Mouse (Mus musculus): ENCODE data around the gene Tgoln1. TPM values are rescaled to one million over a fixed set of nuclear protein-coding genes. Genes with fewer than 3 reads are reported as not detected.

The Tgoln1 gene
- polyA plus RNA-seq (2015; fragmentation: Nextera tagmentation; extraction: Ambion mirVana): 22.7 and 24.4 TPM in 2 replicates

GRCm38 (mm10) chr6:72616643-72617288, at the start of gene Tgoln1:
Tgoln1 (minus strand) TSS chr6:72617000.
- peaks cover 24% of the 10 kb centered on the region for H3K4me1 ChIP-seq (replicated peaks)
- peaks cover 5% of the 10 kb centered on the region for H3K36me3 ChIP-seq
- peak within 1 kb of the TSS; percentile 88 for H3K4me2 ChIP-seq
- peak within 1 kb of the TSS; percentile 89 for H3K27ac ChIP-seq
- peak within 1 kb of the TSS; percentile 87 for H3K4me3 ChIP-seq
- H3K27me3 ChIP-seq: no peaks in the 10 kb centered on the region
- WGBS: under 1% methylated on average over 41 of the region's 41 CpGs
- H3K9me3 ChIP-seq (replicated peaks): no peaks in the 10 kb centered on the region
- ATAC-seq (replicated peaks; ENCODE audit: insufficient number of reproducible peaks, insufficient read depth, low FRiP score, low read depth): peak; percentile 97
- H3K9ac ChIP-seq: peak within 1 kb of the TSS; percentile 80

- Histone ChIP-seq H3K27ac (peak overlapping the region; percentile 75), H3K4me2 (peak overlapping the region; percentile 37)
Observed at GRCm38 (mm10) chr6:72664290-72664689, 47.5 kb upstream of the Tgoln1 start.

GRCm38 (mm10) chr6:72663000-72663399, 46.2 kb upstream of the Tgoln1 start:
- Histone ChIP-seq H3K4me2 (no peak overlapping the region), H3K27ac (peak overlapping the region; percentile 75), H3K9me3 (replicated peaks) (no peaks in the 10 kb centered on the region), H3K4me1 (replicated peaks) (peaks cover 56% of the 10 kb centered on the region), H3K4me3 (no peak overlapping the region), H3K27me3 (no peaks in the 10 kb centered on the region), H3K36me3 (no peaks in the 10 kb centered on the region), H3K9ac (no peak overlapping the region)
- WGBS: 4% methylated on average over 1 of the region's 1 CpGs
- peak; percentile 45; the same call in 1 of the 2 replicates for ATAC-seq (replicated peaks; ENCODE audit: insufficient number of reproducible peaks, insufficient read depth, low FRiP score, low read depth)

More at GRCm38 (mm10) chr6:72664290-72664689, 47.5 kb upstream of the Tgoln1 start:
- WGBS: 16% methylated on average over 8 of the region's 8 CpGs
- no peak for ATAC-seq (replicated peaks; ENCODE audit: insufficient number of reproducible peaks, insufficient read depth, low FRiP score, low read depth)
- Histone ChIP-seq H3K36me3 (no peaks in the 10 kb centered on the region), H3K4me1 (replicated peaks) (peaks cover 55% of the 10 kb centered on the region), H3K9ac (no peak overlapping the region), H3K27me3 (no peaks in the 10 kb centered on the region), H3K9me3 (replicated peaks) (no peaks in the 10 kb centered on the region), H3K4me3 (no peak overlapping the region)

GRCm38 (mm10) chr6:72660391-72660720, 43.6 kb upstream of the Tgoln1 start:
- no peak overlapping the region for H3K4me2 ChIP-seq
- no peaks in the 10 kb centered on the region for H3K27me3 ChIP-seq
- H3K4me3 ChIP-seq: no peak overlapping the region
- peak overlapping the region; percentile 56 for H3K27ac ChIP-seq
- H3K9me3 ChIP-seq (replicated peaks): no peaks in the 10 kb centered on the region
- no peak for ATAC-seq (replicated peaks; ENCODE audit: insufficient number of reproducible peaks, insufficient read depth, low FRiP score, low read depth)
- no peaks in the 10 kb centered on the region for H3K36me3 ChIP-seq
- H3K4me1 ChIP-seq (replicated peaks): peaks cover 58% of the 10 kb centered on the region
- no peak overlapping the region for H3K9ac ChIP-seq
- 64% methylated on average over 6 of the region's 6 CpGs for WGBS

- no peak overlapping the region for H3K4me2 ChIP-seq
- WGBS: 39% methylated on average over 8 of the region's 8 CpGs
- peaks cover 60% of the 10 kb centered on the region for H3K4me1 ChIP-seq (replicated peaks)
Observed at GRCm38 (mm10) chr6:72659717-72660390, 43.1 kb upstream of the Tgoln1 start.

GRCm38 (mm10) chr6:72658006-72658405, 41.2 kb upstream of the Tgoln1 start:
- Histone ChIP-seq H3K27me3 (no peaks in the 10 kb centered on the region), H3K4me2 (no peak overlapping the region), H3K9ac (no peak overlapping the region), H3K9me3 (replicated peaks) (no peaks in the 10 kb centered on the region), H3K4me1 (replicated peaks) (peaks cover 45% of the 10 kb centered on the region), H3K36me3 (no peaks in the 10 kb centered on the region), H3K27ac (no peak overlapping the region), H3K4me3 (no peak overlapping the region)
- ATAC-seq (replicated peaks; ENCODE audit: insufficient number of reproducible peaks, insufficient read depth, low FRiP score, low read depth): no peak
- 62% methylated on average over 3 of the region's 3 CpGs for WGBS

More at GRCm38 (mm10) chr6:72659717-72660390, 43.1 kb upstream of the Tgoln1 start:
- H3K9ac ChIP-seq: no peak overlapping the region
- H3K4me3 ChIP-seq: no peak overlapping the region
- H3K27ac ChIP-seq: peak overlapping the region; percentile 56
- 0 out of 2 replicates have a peak, but pooled peaks have one; percentile 20 for ATAC-seq (replicated peaks; ENCODE audit: insufficient number of reproducible peaks, insufficient read depth, low FRiP score, low read depth)
- no peaks in the 10 kb centered on the region for H3K9me3 ChIP-seq (replicated peaks)
- no peaks in the 10 kb centered on the region for H3K27me3 ChIP-seq
- no peaks in the 10 kb centered on the region for H3K36me3 ChIP-seq

- Histone ChIP-seq H3K27ac (peak overlapping the region; percentile 87), H3K9me3 (replicated peaks) (no peaks in the 10 kb centered on the region), H3K4me1 (replicated peaks) (peaks cover 35% of the 10 kb centered on the region), H3K4me3 (no peak overlapping the region), H3K36me3 (no peaks in the 10 kb centered on the region), H3K27me3 (no peaks in the 10 kb centered on the region), H3K4me2 (no peak overlapping the region; the same call in 1 of the 2 replicates), H3K9ac (no peak overlapping the region)
- ATAC-seq (replicated peaks; ENCODE audit: insufficient number of reproducible peaks, insufficient read depth, low FRiP score, low read depth): no peak
- 82% methylated on average over 7 of the region's 7 CpGs for WGBS
Observed at GRCm38 (mm10) chr6:72656053-72656442, 39.2 kb upstream of the Tgoln1 start.

GRCm38 (mm10) chr6:72655309-72656052, 38.7 kb upstream of the Tgoln1 start:
- peak; percentile 82 for ATAC-seq (replicated peaks; ENCODE audit: insufficient number of reproducible peaks, insufficient read depth, low FRiP score, low read depth)
- Histone ChIP-seq H3K4me2 (peak overlapping the region; percentile 60), H3K9ac (peak overlapping the region; percentile 27; the same call in 1 of the 2 replicates), H3K27me3 (no peaks in the 10 kb centered on the region), H3K27ac (peak overlapping the region; percentile 87), H3K4me3 (peak overlapping the region; percentile 41), H3K4me1 (replicated peaks) (peaks cover 29% of the 10 kb centered on the region), H3K9me3 (replicated peaks) (no peaks in the 10 kb centered on the region), H3K36me3 (no peaks in the 10 kb centered on the region)
- 27% methylated on average over 20 of the region's 20 CpGs for WGBS

GRCm38 (mm10) chr6:72654355-72654754, 37.6 kb upstream of the Tgoln1 start:
- Histone ChIP-seq H3K4me3 (no peak overlapping the region), H3K9ac (no peak overlapping the region), H3K27ac (peak overlapping the region; percentile 87), H3K4me2 (no peak overlapping the region), H3K36me3 (no peaks in the 10 kb centered on the region), H3K9me3 (replicated peaks) (no peaks in the 10 kb centered on the region), H3K4me1 (replicated peaks) (peaks cover 21% of the 10 kb centered on the region), H3K27me3 (no peaks in the 10 kb centered on the region)
- no peak for ATAC-seq (replicated peaks; ENCODE audit: insufficient number of reproducible peaks, insufficient read depth, low FRiP score, low read depth)
- WGBS: 87% methylated on average over 6 of the region's 6 CpGs

GRCm38 (mm10) chr6:72653419-72653818, 36.6 kb upstream of the Tgoln1 start:
- no peak overlapping the region for H3K9ac ChIP-seq
- H3K4me3 ChIP-seq: no peak overlapping the region
- no peak overlapping the region for H3K4me2 ChIP-seq
- no peaks in the 10 kb centered on the region for H3K27me3 ChIP-seq
- ATAC-seq (replicated peaks; ENCODE audit: insufficient number of reproducible peaks, insufficient read depth, low FRiP score, low read depth): no peak
- peaks cover 20% of the 10 kb centered on the region for H3K4me1 ChIP-seq (replicated peaks)
- WGBS: 55% methylated on average over 7 of the region's 7 CpGs
- peak overlapping the region; percentile 87 for H3K27ac ChIP-seq
- H3K36me3 ChIP-seq: no peaks in the 10 kb centered on the region
- no peaks in the 10 kb centered on the region for H3K9me3 ChIP-seq (replicated peaks)

- Histone ChIP-seq H3K9ac (no peak overlapping the region), H3K4me3 (no peak overlapping the region), H3K27ac (no peak overlapping the region)
Observed at GRCm38 (mm10) chr6:72650338-72650851, 33.6 kb upstream of the Tgoln1 start.

More at GRCm38 (mm10) chr6:72650338-72650851, 33.6 kb upstream of the Tgoln1 start:
- Histone ChIP-seq H3K36me3 (no peaks in the 10 kb centered on the region), H3K4me1 (replicated peaks) (peaks cover 21% of the 10 kb centered on the region), H3K27me3 (no peaks in the 10 kb centered on the region), H3K9me3 (replicated peaks) (no peaks in the 10 kb centered on the region), H3K4me2 (no peak overlapping the region)
- WGBS: 64% methylated on average over 10 of the region's 10 CpGs
- no peak for ATAC-seq (replicated peaks; ENCODE audit: insufficient number of reproducible peaks, insufficient read depth, low FRiP score, low read depth)

Measured in heart, embryonic 15.5 days (tissue).